Mouse (Mus musculus) layer of hippocampus, adult 2 months (tissue): ENCODE results near the gene Msn. TPM values are rescaled to one million over a fixed set of nuclear protein-coding genes. Genes with fewer than 3 reads are reported as not detected.

Experiments
- DNase-seq, 2 experiments: peaks; one replicate each; pipeline ENCODE4 v3.0.0; 2022; ENCODE audit warnings: low spot score in 2 of 2
- H3K27ac ChIP-seq: fragments of 200-600 bp; 2 replicates; pipeline ENCODE4 v1.8.1; 2022
- H3K4me3 ChIP-seq: fragments of 200-600 bp; 2 replicates; pipeline ENCODE4 v1.8.1; 2022; ENCODE audit warnings: mild to moderate bottlenecking
- CTCF ChIP-seq: fragments of 200-600 bp; conservative IDR thresholded peaks from 2 replicates; pipeline ENCODE4 v1.8.1; 2022; ENCODE audit warnings: antibody characterized with exemption, mild to moderate bottlenecking, moderate library complexity
- long read RNA-seq, 2 experiments: library from polyadenylated mRNA; stranded (forward); transcript quantifications; one replicate each; pipeline ENCODE4 v2.0.0; 2021; ENCODE audit warnings: borderline mapping rate in 2 of 2
- total RNA-seq, 2 experiments: library from RNA; stranded (reverse); gene quantifications; 2 replicates each; pipeline ENCODE4 v1.2.3; 2021

Gene Msn
- total RNA-seq: 10 to 100 TPM; 16.7 to 19.0 TPM
- long read RNA-seq, experiment 1, transcript Msn-201 (13 exons, 3,842 nt): major isoform, 13 of 20 reads
- long read RNA-seq, experiment 1, partial matches to known transcripts: 7 of 20 reads
- long read RNA-seq, experiment 1, other reads (novel, unspliced or antisense): 0 of 20 reads
- long read RNA-seq, experiment 2, transcript Msn-201 (13 exons, 3,842 nt): major isoform, 25 of 28 reads
- long read RNA-seq, experiment 2, partial matches to known transcripts: 2 of 28 reads
- long read RNA-seq, experiment 2, other reads (novel, unspliced or antisense): 0 of 28 reads

GRCm38 (mm10) chrX:96095509-96096499 is at the start of gene Msn:
Msn (plus strand) TSS chrX:96096042.
- Histone ChIP-seq H3K27ac (peak within 1 kb of the TSS; percentile 61; the same call in 1 of the 2 replicates), H3K4me3 (peak within 1 kb of the TSS; percentile 56)
- no peak for TF ChIP-seq CTCF
- DNase-seq: peak in 1 of 2 experiments; percentile 9

DNA sequence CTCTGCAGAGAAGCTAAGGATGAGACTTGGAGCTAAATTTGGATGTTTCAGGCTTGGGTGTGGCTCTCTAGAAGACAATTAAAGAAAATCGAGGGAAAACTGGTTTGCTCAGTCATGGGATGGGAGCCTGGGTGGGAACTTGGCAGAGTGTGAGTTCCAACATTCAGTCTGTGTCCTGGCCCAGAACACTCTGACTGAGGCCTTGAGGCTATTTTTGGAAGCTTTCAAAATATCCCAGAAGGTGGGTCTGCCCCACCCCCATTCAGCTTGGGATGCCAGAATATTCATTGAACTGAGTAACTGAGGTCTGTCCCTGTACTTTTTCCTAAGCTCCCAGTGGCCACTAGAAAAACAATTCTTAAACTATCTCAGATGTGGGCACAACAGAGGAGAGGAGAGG is 43.0 kb upstream of the Msn start:
- no peak for TF ChIP-seq CTCF
- Histone ChIP-seq H3K4me3 (no peak overlapping the region), H3K27ac (no peak overlapping the region)
- DNase-seq: no peak

GRCm38 (mm10) chrX:96077747-96078146 is 18.1 kb upstream of the Msn start:
- Histone ChIP-seq H3K27ac (no peak overlapping the region), H3K4me3 (no peak overlapping the region)
- TF ChIP-seq CTCF: no peak
- DNase-seq: no peak

DNA sequence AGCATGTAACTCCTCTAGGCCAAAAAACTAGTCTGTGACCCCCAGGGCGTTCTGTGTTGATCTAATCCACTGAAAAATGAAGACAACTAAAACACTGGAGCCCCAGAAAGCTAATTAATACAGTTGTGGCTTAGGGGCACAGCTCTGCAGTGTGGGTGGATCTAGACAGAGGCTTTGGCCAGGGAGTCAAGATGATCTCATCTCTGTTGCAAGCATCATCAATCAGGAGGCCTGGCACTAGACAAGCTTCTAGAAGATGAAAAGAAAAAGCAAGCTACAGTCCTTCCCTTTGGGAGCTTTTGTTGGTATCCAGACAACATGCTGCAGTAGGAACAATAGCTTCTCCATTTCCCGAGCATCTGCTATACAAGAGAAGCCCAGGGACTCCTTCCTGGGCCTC is 9.6 kb upstream of the Msn start:
- TF ChIP-seq CTCF: no peak
- no peak for DNase-seq
- Histone ChIP-seq H3K27ac (no peak overlapping the region), H3K4me3 (no peak overlapping the region)

- TF ChIP-seq CTCF: no peak
- peak overlapping the region; percentile 56 for H3K4me3 ChIP-seq
- H3K27ac ChIP-seq: peak overlapping the region; percentile 61; the same call in 1 of the 2 replicates
- no peak for DNase-seq
Measured at GRCm38 (mm10) chrX:96096513-96097210, 820 bp downstream of the Msn start.

GRCm38 (mm10) chrX:96097491-96097970 is 1.7 kb downstream of the Msn start:
- no peak for TF ChIP-seq CTCF
- Histone ChIP-seq H3K27ac (no peak overlapping the region), H3K4me3 (peak overlapping the region; percentile 56; the same call in 1 of the 2 replicates)
- no peak for DNase-seq

- no peak for TF ChIP-seq CTCF
- Histone ChIP-seq H3K27ac (no peak overlapping the region), H3K4me3 (no peak overlapping the region)
- no peak for DNase-seq
Measured at GRCm38 (mm10) chrX:96099003-96099402, 3.2 kb downstream of the Msn start.

- Histone ChIP-seq H3K4me3 (no peak overlapping the region), H3K27ac (no peak overlapping the region)
- no peak for DNase-seq
- TF ChIP-seq CTCF: no peak
Measured at GRCm38 (mm10) chrX:96107427-96108291, 11.8 kb downstream of the Msn start.

DNA sequence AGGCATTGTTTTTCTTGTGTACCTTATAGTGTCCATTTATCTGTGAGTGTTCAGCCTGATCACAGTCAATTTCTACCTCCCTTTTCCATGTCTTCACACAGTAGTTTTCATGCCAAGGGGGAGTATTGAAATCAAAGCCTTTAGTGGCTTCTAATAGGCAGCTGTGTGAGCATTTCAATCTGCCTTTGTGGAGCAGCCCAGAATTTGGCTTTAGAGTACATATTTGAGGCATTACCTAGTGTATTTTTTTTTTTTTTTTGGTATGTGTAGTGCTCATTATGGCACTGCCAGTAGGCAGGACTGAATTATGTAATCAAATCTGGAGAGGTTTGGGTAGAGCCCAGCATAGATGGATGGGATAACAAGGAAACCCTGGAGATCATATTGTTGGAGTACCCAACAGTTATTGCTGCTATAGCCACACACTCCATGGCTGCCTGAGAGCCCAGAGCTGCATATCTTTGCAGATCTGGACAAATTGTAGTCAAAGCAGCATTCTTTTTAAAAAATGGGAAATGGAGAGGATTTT is 17.3 kb downstream of the Msn start:
- no peak overlapping the region for H3K4me3 ChIP-seq
- no peak for DNase-seq
- H3K27ac ChIP-seq: no peak overlapping the region
- TF ChIP-seq CTCF: no peak

GRCm38 (mm10) chrX:96115501-96115900 is 19.7 kb downstream of the Msn start:
- no peak for TF ChIP-seq CTCF
- Histone ChIP-seq H3K27ac (no peak overlapping the region), H3K4me3 (no peak overlapping the region)
- no peak for DNase-seq

GRCm38 (mm10) chrX:96117366-96117765 is 21.5 kb downstream of the Msn start:
- H3K4me3 ChIP-seq: no peak overlapping the region
- no peak for TF ChIP-seq CTCF
- no peak overlapping the region for H3K27ac ChIP-seq
- no peak for DNase-seq
